In the genomic region with DNA sequence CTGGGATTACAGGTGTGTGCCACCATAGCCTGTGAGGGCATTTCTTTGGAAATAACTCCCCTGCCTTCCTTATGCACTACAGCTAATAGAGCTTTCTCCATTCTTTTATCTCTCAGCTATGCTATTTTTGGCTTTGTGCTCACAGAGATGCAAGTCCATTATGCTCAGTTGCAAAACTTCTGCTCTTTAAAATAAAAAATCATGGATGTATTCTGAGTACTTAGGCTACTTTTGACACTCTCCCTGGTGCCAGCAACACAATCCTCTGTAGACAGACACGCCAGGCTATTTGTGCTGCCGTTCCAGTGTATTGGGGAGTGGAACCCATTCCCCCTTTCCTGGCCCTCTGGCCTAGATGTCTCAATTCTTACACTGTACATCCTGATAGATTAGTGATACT, we compare ENCODE assay signal across 23 mouse cellular contexts.
"Had no signal": no experiment of that assay in that cellular context is flagged by ENCODE, and none has a peak within 500 bp of the region (broad histone marks: within the 10 kb centered on the region; RNA-seq: fewer than 3 reads in every experiment).

No protein-coding gene starts in this region.

- DNase-seq: kidney, adult 8-10 months; kidney, postnatal 10 days; kidney, postnatal 4 days; layer of hippocampus, postnatal 36 days; liver, embryonic 13.5 days; lung, postnatal 10 days; lung, postnatal 36 days; retina, postnatal 1 day; right cerebral cortex, postnatal 25 days; spleen, adult 18-20 months; thymus, adult 2 months; thymus, postnatal 14 days; thymus, postnatal 4 days had no signal

- H3K4me2 ChIP-seq: kidney, embryonic 15.5 days; liver, embryonic 13.5 days; lung, embryonic 14.5 days; midbrain, embryonic 13.5 days; neural tube, embryonic 13.5 days; stomach, embryonic 15.5 days had no signal

- H3K4me3 ChIP-seq: kidney, embryonic 15.5 days; left cerebral cortex, adult 2 months; liver, embryonic 13.5 days; megakaryocyte, embryonic 14.5 days; midbrain, embryonic 10.5 days; midbrain, embryonic 13.5 days; myocyte; neural tube, embryonic 13.5 days; stomach, embryonic 15.5 days had no signal

- ATAC-seq: midbrain, embryonic 13.5 days; midbrain, embryonic 16.5 days had no signal

- H3K4me1 ChIP-seq: kidney, embryonic 15.5 days; liver, embryonic 13.5 days; stomach, embryonic 15.5 days had no signal

- H3K9me3 ChIP-seq: kidney, embryonic 15.5 days; liver, embryonic 13.5 days; megakaryocyte, embryonic 14.5 days; midbrain, embryonic 10.5 days; midbrain, embryonic 13.5 days; stomach, embryonic 15.5 days had no signal

- H3K36me3 ChIP-seq: kidney, embryonic 15.5 days; liver, embryonic 13.5 days; midbrain, embryonic 10.5 days; midbrain, embryonic 13.5 days; neural tube, embryonic 13.5 days; stomach, embryonic 15.5 days had no signal

- H3K27me3 ChIP-seq: kidney, embryonic 15.5 days; liver, embryonic 13.5 days; midbrain, embryonic 13.5 days; neural tube, embryonic 13.5 days; stomach, embryonic 15.5 days had no signal

- H3K27ac ChIP-seq: kidney, embryonic 15.5 days; left cerebral cortex, adult 2 months; liver, embryonic 13.5 days; midbrain, embryonic 10.5 days; midbrain, embryonic 13.5 days; neural tube, embryonic 13.5 days; stomach, embryonic 15.5 days had no signal

- H3K9ac ChIP-seq: kidney, embryonic 15.5 days; liver, embryonic 13.5 days; lung, embryonic 14.5 days; midbrain, embryonic 13.5 days; neural tube, embryonic 13.5 days; stomach, embryonic 15.5 days had no signal
